Mouse (Mus musculus) liver, postnatal 0 days (tissue): ENCODE measurements around the gene Zfhx3.

ENCODE experiments used
- CTCF ChIP-seq: sonication (generic); IDR thresholded peaks from 2 replicates; pipeline ENCODE4 v1.5.1; 2016; ENCODE audit warnings: antibody characterized with exemption, low read depth
- EP300 ChIP-seq: IDR thresholded peaks from 2 replicates; pipeline ENCODE4 v1.6.1; 2016; ENCODE audit warnings: antibody characterized with exemption, low read depth, mild to moderate bottlenecking

DNA sequence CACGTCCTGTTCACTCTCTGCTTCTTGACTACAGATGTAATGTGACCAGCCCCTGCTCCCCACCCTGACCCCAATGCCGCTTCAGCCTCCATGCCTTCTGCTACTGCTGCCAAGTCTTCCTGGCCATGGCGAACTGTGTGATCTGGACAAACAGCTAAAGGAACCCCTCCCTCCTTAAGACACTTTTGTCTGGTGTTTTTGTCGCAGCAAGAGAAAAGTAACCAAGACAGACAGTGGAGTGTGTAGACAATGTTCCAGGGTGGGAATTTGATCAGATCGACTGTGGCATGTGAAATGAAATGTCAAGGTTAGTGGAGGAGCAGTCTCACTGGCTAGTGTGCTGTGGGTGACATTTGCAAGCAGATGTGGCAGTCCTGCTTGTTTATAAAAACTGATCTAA is 132.7 kb downstream of the Zfhx3 start:
- TF ChIP-seq CTCF (no peak), EP300 (no peak)
